Mouse (Mus musculus): Measurements from ENCODE around the gene Car6. TPM values are rescaled to one million over a fixed set of nuclear protein-coding genes. Genes with fewer than 3 reads are reported as not detected.

Gene Car6
- polyA plus RNA-seq, 1 experiment from 2014 or later, result not detected

GRCm38 (mm10) chr4:150231871-150232270 is 30.7 kb upstream of the Car6 start:
- no peak overlapping the region for H3K4me3 ChIP-seq (replicated peaks; ENCODE audit: low read length)
- 46% methylated on average over 8 of the region's 8 CpGs for WGBS
- no peak for ATAC-seq (ENCODE audit: insufficient read depth, low FRiP score)
- H3K27me3 ChIP-seq (ENCODE audit: control insufficient read depth, insufficient read depth, low read length), result no peaks in the 10 kb centered on the region
- no peaks in the 10 kb centered on the region for H3K9me3 ChIP-seq (replicated peaks; ENCODE audit: control insufficient read depth, low read length)
- H3K4me1 ChIP-seq (ENCODE audit: control insufficient read depth, insufficient read depth, low read length), result peaks cover 10% of the 10 kb centered on the region; the same call in 1 of the 2 replicates
- H3K27ac ChIP-seq (ENCODE audit: low read length), result no peak overlapping the region; the same call in 1 of the 2 replicates
- no peak overlapping the region for H3K9ac ChIP-seq (ENCODE audit: low read length)
- H3K4me2 ChIP-seq (ENCODE audit: low read depth, low read length), result no peak overlapping the region
- H3K36me3 ChIP-seq (ENCODE audit: control insufficient read depth, insufficient read depth, low read length), result no peaks in the 10 kb centered on the region

- Histone ChIP-seq H3K9me3 (replicated peaks; ENCODE audit: control insufficient read depth, low read length) (no peaks in the 10 kb centered on the region), H3K9ac (ENCODE audit: low read length) (no peak overlapping the region), H3K27ac (ENCODE audit: low read length) (no peak overlapping the region), H3K4me3 (replicated peaks; ENCODE audit: low read length) (no peak overlapping the region), H3K4me2 (ENCODE audit: low read depth, low read length) (no peak overlapping the region), H3K27me3 (ENCODE audit: control insufficient read depth, insufficient read depth, low read length) (no peaks in the 10 kb centered on the region), H3K36me3 (ENCODE audit: control insufficient read depth, insufficient read depth, low read length) (no peaks in the 10 kb centered on the region), H3K4me1 (ENCODE audit: control insufficient read depth, insufficient read depth, low read length) (0 out of 2 replicates have a peak, but pooled peaks cover 7% of the 10 kb centered on the region)
- ATAC-seq (ENCODE audit: insufficient read depth, low FRiP score), result no peak
- WGBS, result 31% methylated on average over 21 of the region's 21 CpGs
Observed at GRCm38 (mm10) chr4:150230460-150231407, 29.6 kb upstream of the Car6 start.

GRCm38 (mm10) chr4:150229747-150230390 is 28.7 kb upstream of the Car6 start:
- Histone ChIP-seq H3K4me2 (ENCODE audit: low read depth, low read length) (no peak overlapping the region), H3K4me3 (replicated peaks; ENCODE audit: low read length) (no peak overlapping the region), H3K9ac (ENCODE audit: low read length) (no peak overlapping the region), H3K4me1 (ENCODE audit: control insufficient read depth, insufficient read depth, low read length) (0 out of 2 replicates have a peak, but pooled peaks cover 7% of the 10 kb centered on the region), H3K27me3 (ENCODE audit: control insufficient read depth, insufficient read depth, low read length) (no peaks in the 10 kb centered on the region), H3K9me3 (replicated peaks; ENCODE audit: control insufficient read depth, low read length) (no peaks in the 10 kb centered on the region), H3K36me3 (ENCODE audit: control insufficient read depth, insufficient read depth, low read length) (no peaks in the 10 kb centered on the region), H3K27ac (ENCODE audit: low read length) (no peak overlapping the region)
- ATAC-seq (ENCODE audit: insufficient read depth, low FRiP score), result no peak
- 28% methylated on average over 12 of the region's 15 CpGs for WGBS

GRCm38 (mm10) chr4:150228581-150229348 is 27.6 kb upstream of the Car6 start:
- H3K27ac ChIP-seq (ENCODE audit: low read length), result no peak overlapping the region
- H3K4me1 ChIP-seq (ENCODE audit: control insufficient read depth, insufficient read depth, low read length), result 0 out of 2 replicates have a peak, but pooled peaks cover 7% of the 10 kb centered on the region
- no peaks in the 10 kb centered on the region for H3K36me3 ChIP-seq (ENCODE audit: control insufficient read depth, insufficient read depth, low read length)
- no peak overlapping the region for H3K4me3 ChIP-seq (replicated peaks; ENCODE audit: low read length)
- no peaks in the 10 kb centered on the region for H3K9me3 ChIP-seq (replicated peaks; ENCODE audit: control insufficient read depth, low read length)
- ATAC-seq (ENCODE audit: insufficient read depth, low FRiP score), result no peak
- WGBS, result 35% methylated on average over 7 of the region's 7 CpGs
- no peaks in the 10 kb centered on the region for H3K27me3 ChIP-seq (ENCODE audit: control insufficient read depth, insufficient read depth, low read length)
- H3K9ac ChIP-seq (ENCODE audit: low read length), result no peak overlapping the region
- no peak overlapping the region for H3K4me2 ChIP-seq (ENCODE audit: low read depth, low read length)

- Histone ChIP-seq H3K9me3 (replicated peaks; ENCODE audit: control insufficient read depth, low read length) (no peaks in the 10 kb centered on the region), H3K36me3 (ENCODE audit: control insufficient read depth, insufficient read depth, low read length) (no peaks in the 10 kb centered on the region), H3K4me3 (replicated peaks; ENCODE audit: low read length) (no peak overlapping the region), H3K27me3 (ENCODE audit: control insufficient read depth, insufficient read depth, low read length) (no peaks in the 10 kb centered on the region), H3K4me1 (ENCODE audit: control insufficient read depth, insufficient read depth, low read length) (0 out of 2 replicates have a peak, but pooled peaks cover 7% of the 10 kb centered on the region), H3K9ac (ENCODE audit: low read length) (no peak overlapping the region), H3K27ac (ENCODE audit: low read length) (peak overlapping the region; percentile 10; the same call in 1 of the 2 replicates), H3K4me2 (ENCODE audit: low read depth, low read length) (no peak overlapping the region)
- 52% methylated on average over 7 of the region's 7 CpGs for WGBS
- no peak for ATAC-seq (ENCODE audit: insufficient read depth, low FRiP score)
Observed at GRCm38 (mm10) chr4:150226818-150227688, 25.9 kb upstream of the Car6 start.

- no peak overlapping the region for H3K9ac ChIP-seq (ENCODE audit: low read length)
- no peak for ATAC-seq (ENCODE audit: insufficient read depth, low FRiP score)
- H3K27ac ChIP-seq (ENCODE audit: low read length), result no peak overlapping the region
- H3K4me1 ChIP-seq (ENCODE audit: control insufficient read depth, insufficient read depth, low read length), result peaks cover 8% of the 10 kb centered on the region; the same call in 1 of the 2 replicates
- WGBS, result 94% methylated on average over 1 of the region's 1 CpGs
- no peak overlapping the region for H3K4me3 ChIP-seq (replicated peaks; ENCODE audit: low read length)
- H3K9me3 ChIP-seq (replicated peaks; ENCODE audit: control insufficient read depth, low read length), result no peaks in the 10 kb centered on the region
- no peaks in the 10 kb centered on the region for H3K36me3 ChIP-seq (ENCODE audit: control insufficient read depth, insufficient read depth, low read length)
- H3K4me2 ChIP-seq (ENCODE audit: low read depth, low read length), result no peak overlapping the region
- H3K27me3 ChIP-seq (ENCODE audit: control insufficient read depth, insufficient read depth, low read length), result no peaks in the 10 kb centered on the region
Observed at GRCm38 (mm10) chr4:150225700-150226099, 24.6 kb upstream of the Car6 start.

GRCm38 (mm10) chr4:150223830-150224229 is 22.7 kb upstream of the Car6 start:
- 81% methylated on average over 4 of the region's 4 CpGs for whole genome bisulfite sequencing
- ATAC-seq (ENCODE audit: insufficient read depth, low FRiP score), result no peak
- Histone ChIP-seq H3K4me1 (ENCODE audit: control insufficient read depth, insufficient read depth, low read length) (peaks cover 8% of the 10 kb centered on the region; the same call in 1 of the 2 replicates), H3K9ac (ENCODE audit: low read length) (no peak overlapping the region), H3K4me3 (replicated peaks; ENCODE audit: low read length) (no peak overlapping the region), H3K27ac (ENCODE audit: low read length) (no peak overlapping the region), H3K36me3 (ENCODE audit: control insufficient read depth, insufficient read depth, low read length) (no peaks in the 10 kb centered on the region), H3K4me2 (ENCODE audit: low read depth, low read length) (no peak overlapping the region), H3K27me3 (ENCODE audit: control insufficient read depth, insufficient read depth, low read length) (no peaks in the 10 kb centered on the region), H3K9me3 (replicated peaks; ENCODE audit: control insufficient read depth, low read length) (no peaks in the 10 kb centered on the region)

- Histone ChIP-seq H3K9ac (ENCODE audit: low read length) (no peak overlapping the region), H3K36me3 (ENCODE audit: control insufficient read depth, insufficient read depth, low read length) (no peaks in the 10 kb centered on the region), H3K9me3 (replicated peaks; ENCODE audit: control insufficient read depth, low read length) (no peaks in the 10 kb centered on the region), H3K27me3 (ENCODE audit: control insufficient read depth, insufficient read depth, low read length) (no peaks in the 10 kb centered on the region), H3K4me1 (ENCODE audit: control insufficient read depth, insufficient read depth, low read length) (peaks cover 6% of the 10 kb centered on the region; the same call in 1 of the 2 replicates), H3K4me2 (ENCODE audit: low read depth, low read length) (peak overlapping the region; percentile 55), H3K4me3 (replicated peaks; ENCODE audit: low read length) (peak overlapping the region; percentile 30; the same call in 1 of the 2 replicates), H3K27ac (ENCODE audit: low read length) (no peak overlapping the region; the same call in 1 of the 2 replicates)
- WGBS, result 50% methylated on average over 10 of the region's 10 CpGs
- ATAC-seq (ENCODE audit: insufficient read depth, low FRiP score), result 0 out of 2 replicates have a peak, but pooled peaks have one; percentile 15
Observed at GRCm38 (mm10) chr4:150221017-150221640, 20.0 kb upstream of the Car6 start.
